Mouse (Mus musculus) CD4-positive, CD25-positive, alpha-beta regulatory T cell, adult 4 months (primary cell): ENCODE data around the gene Ndufc2. TPM values are rescaled to one million over a fixed set of nuclear protein-coding genes. Genes with fewer than 3 reads are reported as not detected.
A peak's percentile ranks its signal among the peaks of the same experiment; 100 is the strongest.
"Not testable (repeated sequence)": the region's sequence is repeated elsewhere in the genome, so short reads cannot be mapped to it uniquely, and the experiment has no call there.

Experiments
- ATAC-seq: one replicate; pipeline ENCODE4 v1.8.0; 2017
- polyA plus RNA-seq, 2 experiments: library from polyadenylated mRNA; unstranded; fragments of 100-300 nt; shearing (Covaris generic); gene quantifications; one replicate each; pipeline ENCODE4 v1.2.1; 2017

Ndufc2 gene
- polyA plus RNA-seq, 2 experiments from 2014 or later = 159 to 178 TPM

DNA sequence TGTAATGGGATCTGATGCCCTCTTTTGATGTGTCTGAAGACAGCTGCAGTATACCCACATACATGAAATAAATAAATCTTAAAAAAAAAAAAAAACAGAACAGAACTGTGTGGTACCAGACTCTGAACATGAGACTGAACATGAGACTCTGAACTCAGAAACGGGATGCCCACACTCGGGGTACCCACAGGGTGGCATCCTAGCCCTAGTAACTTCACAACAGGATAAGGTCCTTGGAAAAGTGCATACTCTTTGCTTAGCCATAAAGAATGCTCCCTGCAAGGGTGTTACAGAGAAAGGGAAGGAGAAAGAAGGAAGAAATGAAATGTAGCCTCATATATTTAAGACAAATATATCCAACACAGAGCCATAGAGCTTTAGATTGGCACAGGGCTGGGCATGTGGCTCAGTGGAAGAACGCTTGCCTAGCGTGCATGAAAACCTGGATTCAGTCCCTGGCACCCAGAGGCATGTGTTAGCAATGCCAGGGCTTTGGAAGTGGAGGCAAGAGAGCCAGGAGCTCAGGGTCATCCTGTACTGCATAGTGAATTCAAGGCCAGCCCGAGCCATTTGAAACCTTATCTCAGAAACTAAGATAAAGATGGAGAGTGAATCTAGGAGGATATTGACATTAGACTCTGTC lies 28.1 kb downstream of the Ndufc2 start:
- ATAC-seq = no peak

DNA sequence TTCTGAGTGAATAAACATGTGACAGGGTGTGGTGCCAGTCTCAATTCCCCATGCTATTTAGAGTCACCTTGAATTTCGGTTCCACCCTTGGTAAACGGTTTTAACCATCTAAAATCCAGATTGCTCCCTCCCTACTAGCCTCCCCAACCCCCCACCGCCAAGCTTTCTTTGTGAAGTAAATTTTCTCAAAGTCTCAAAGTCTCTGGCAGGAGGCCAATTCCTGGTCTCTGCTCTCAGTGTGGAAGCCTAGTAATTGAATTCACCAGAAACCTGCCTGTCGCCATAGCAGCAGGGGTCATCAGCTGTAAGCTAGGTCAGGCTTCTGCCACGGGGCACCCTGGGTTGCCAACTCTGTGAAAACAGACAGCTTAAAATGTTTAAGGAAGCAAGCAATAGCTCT lies 29.9 kb downstream of the Ndufc2 start:
- no peak for ATAC-seq

- ATAC-seq = not testable (repeated sequence)
Observed at GRCm38 (mm10) chr7:97433517-97433916, 33.7 kb downstream of the Ndufc2 start.

DNA sequence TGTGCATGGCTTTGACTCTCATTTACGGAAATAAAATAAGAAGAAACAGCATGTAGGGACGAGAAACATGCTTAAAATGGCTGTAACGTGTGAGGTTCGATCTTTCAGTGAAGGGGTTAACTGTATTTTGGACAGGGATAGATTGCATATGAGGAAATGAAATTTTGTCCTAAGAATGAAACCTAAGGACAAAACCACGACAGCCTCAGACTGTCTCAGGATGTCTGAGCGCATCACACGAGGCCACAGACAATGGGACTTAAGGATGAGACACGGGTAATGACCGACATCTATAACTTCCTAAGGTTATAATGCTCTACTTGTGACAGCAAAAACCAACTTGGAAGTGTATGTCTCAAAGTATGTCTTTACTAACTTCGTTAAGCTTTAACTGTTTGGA lies 34.7 kb downstream of the Ndufc2 start:
- no peak for ATAC-seq

DNA sequence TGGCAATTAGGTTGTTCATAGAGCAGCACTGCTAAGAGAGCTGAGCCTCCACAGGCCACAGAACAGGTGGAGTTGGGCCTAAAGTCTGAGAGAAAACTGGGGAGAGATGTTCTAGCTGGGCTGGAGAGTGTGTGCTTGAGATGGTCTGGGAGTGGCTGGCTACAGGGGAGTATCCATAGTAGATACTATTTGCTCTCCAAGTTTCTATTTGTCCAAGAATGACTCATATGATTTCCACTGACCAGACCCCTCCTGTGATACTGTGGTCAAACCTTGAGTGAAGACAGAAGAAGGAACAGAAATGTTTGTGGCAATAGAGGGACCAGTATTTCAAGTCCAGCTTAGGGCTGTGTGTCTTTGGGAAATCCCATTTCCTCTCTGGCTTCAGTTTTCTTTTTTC lies 39.2 kb downstream of the Ndufc2 start:
- ATAC-seq = no peak

- no peak for ATAC-seq
Observed at GRCm38 (mm10) chr7:97446171-97446925, 46.5 kb downstream of the Ndufc2 start.

DNA sequence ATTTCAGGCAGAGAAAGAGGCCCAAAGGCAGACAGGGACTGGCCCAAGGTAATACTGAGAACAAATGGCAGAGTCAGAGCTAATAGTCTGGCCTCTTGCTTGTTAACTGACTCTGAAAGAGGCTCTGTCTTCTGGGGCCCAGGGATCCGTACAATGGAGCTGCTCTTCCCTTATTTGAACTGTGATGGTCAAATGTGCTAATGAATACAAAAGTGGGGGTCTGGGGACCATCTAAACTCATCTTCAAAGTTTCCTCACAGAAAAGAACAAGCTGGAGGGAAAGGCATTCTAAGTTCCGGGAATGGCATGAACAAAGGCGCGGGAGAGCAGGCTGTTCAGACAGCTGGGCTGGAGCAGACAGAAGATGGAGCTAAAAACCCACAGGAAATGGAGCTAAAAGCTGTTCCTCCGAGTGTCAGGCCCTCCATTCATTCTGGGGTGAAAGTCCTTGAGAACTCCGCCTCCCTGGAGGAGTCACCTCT lies 47.3 kb downstream of the Ndufc2 start:
- no peak for ATAC-seq

DNA sequence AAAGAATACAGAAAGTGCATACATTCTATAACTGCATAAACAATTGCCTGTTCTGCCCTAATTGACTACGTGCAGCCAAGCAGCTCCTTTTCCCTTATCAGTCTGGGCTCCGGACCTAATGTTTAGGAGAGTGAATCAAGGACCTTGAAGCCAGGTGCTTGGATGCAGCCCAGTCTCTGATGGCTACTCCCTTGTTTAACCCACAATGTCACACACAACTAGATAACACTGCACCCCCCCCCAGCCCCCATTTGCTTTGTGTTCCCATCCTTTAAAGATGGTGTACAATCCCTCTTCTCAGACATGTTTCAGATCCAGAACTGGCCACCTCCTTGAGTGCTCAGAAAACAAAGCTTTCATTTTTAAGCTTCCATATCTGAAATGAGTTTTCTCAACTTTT lies 51.2 kb downstream of the Ndufc2 start, which contains the start of gene Kctd14:
Kctd14 (plus strand) TSS at position 301 of the 400 bp plus-strand sequence.
- not testable (repeated sequence) for ATAC-seq

- ATAC-seq = peak; percentile 26
Observed at GRCm38 (mm10) chr7:97452196-97452595, 52.4 kb downstream of the Ndufc2 start.

GRCm38 (mm10) chr7:97453141-97453921 lies 53.5 kb downstream of the Ndufc2 start:
- ATAC-seq = peak; percentile 51

DNA sequence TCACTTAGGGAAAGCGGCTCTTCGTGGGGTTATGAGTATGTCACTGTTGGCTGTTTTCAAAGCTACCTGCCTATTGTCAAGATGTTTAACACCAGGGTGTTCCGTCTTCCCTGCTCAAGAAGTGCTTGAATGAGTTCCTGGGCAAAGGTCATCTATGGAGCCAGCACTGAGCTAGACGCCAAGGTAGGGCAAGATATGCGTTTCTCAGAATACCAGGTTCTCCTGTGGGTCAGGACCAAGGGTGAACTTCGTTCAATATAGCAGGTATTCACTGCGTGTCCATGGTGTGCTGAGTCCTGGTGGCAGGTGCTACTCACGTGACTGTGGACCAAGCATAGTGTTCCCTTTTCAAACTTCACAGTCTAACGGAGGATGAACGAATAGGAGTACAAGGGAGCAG lies 55.0 kb downstream of the Ndufc2 start:
- ATAC-seq = no peak

DNA sequence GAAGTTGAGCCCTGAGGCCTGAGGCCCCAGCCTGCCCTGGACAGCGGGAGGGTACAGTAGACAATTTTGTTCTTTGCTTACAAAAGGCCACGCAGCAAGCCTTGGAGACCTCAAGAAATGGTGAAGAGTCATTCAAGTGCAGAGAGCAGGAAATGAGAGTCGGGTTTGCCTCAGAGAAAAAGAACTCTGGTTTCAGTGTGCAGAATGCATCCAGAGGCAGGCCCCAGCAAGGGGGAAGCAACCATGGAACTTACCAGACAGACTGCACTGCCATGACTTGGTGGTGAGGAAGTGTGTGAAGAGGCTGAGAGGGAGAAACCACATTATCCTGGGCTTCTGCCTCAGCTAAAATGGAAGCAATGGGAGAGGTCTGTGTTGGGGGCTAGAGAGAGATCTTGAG lies 55.8 kb downstream of the Ndufc2 start:
- no peak for ATAC-seq

Other genes with a start within 250 kb of the Ndufc2 start
- gene Usp35, start 68.0 kb upstream of the Ndufc2 start, polyA plus RNA-seq = 1 to 10 TPM; 1.4 to 2.7 TPM
- gene Kctd21, start 67.7 kb upstream of the Ndufc2 start, polyA plus RNA-seq = 1 to 10 TPM; 1.7 to 3.1 TPM
- gene Alg8, start 28.4 kb upstream of the Ndufc2 start, polyA plus RNA-seq = 10 to 100 TPM; 19.5 to 21.4 TPM
- under 1 TPM in 1 of 2 experiments, not detected in 1; 0.84 TPM for gene Thrsp, start 17.7 kb downstream of the Ndufc2 start, polyA plus RNA-seq
- gene Kctd14, start 51.3 kb downstream of the Ndufc2 start, polyA plus RNA-seq = under 1 TPM; 0.43 to 0.94 TPM
- 10 to 100 TPM; 46.2 to 64.2 TPM for gene Ints4, start 81.0 kb downstream of the Ndufc2 start, polyA plus RNA-seq
- 10 to 100 TPM; 55.0 to 55.1 TPM for gene Aamdc, start 179.5 kb downstream of the Ndufc2 start, polyA plus RNA-seq
- gene Rsf1, start 179.9 kb downstream of the Ndufc2 start, polyA plus RNA-seq = 10 to 100 TPM; 25.3 to 27.5 TPM